Mouse (Mus musculus) heart, adult 2 months (tissue): ENCODE data around the gene Bzw2. TPM values are rescaled to one million over a fixed set of nuclear protein-coding genes. Genes with fewer than 3 reads are reported as not detected.

Experiments used
- DNase-seq, 2 experiments: peaks; one replicate each; pipeline ENCODE4 v3.0.0; 2021
- H3K27ac ChIP-seq: fragments of 200-600 bp; 2 replicates; pipeline ENCODE4 v1.8.1; 2022
- H3K27me3 ChIP-seq: fragments of 200-500 bp; 2 replicates; pipeline ENCODE4 v1.6.1; 2012; ENCODE audit warnings: mild to moderate bottlenecking, low read length, inconsistent platforms, mixed read lengths; ENCODE audit not compliant: control insufficient read depth, insufficient read depth
- H3K36me3 ChIP-seq: fragments of 200-500 bp; 2 replicates; pipeline ENCODE4 v1.6.1; 2012; ENCODE audit warnings: low read length, inconsistent platforms; ENCODE audit not compliant: control insufficient read depth, insufficient read depth
- H3K4me1 ChIP-seq: fragments of 200-500 bp; 2 replicates; pipeline ENCODE4 v1.6.1; 2011; ENCODE audit warnings: low read length; ENCODE audit not compliant: control insufficient read depth, insufficient read depth
- H3K4me3 ChIP-seq: fragments of 200-600 bp; 2 replicates; pipeline ENCODE4 v1.8.1; 2022
- H3K79me2 ChIP-seq: fragments of 200-500 bp; replicated peaks from 2 replicates; pipeline ENCODE4 v1.6.1; 2012; ENCODE audit warnings: mild to moderate bottlenecking, inconsistent platforms, low read length, moderate library complexity, mixed read lengths; ENCODE audit not compliant: control insufficient read depth, insufficient read depth
- H3K9ac ChIP-seq: fragments of 200-500 bp; 2 replicates; pipeline ENCODE4 v1.6.1; 2012; ENCODE audit warnings: low read depth, mild to moderate bottlenecking, control low read depth, inconsistent platforms, low read length, mixed read lengths
- CTCF ChIP-seq: fragments of 200-600 bp; IDR thresholded peaks from 2 replicates; pipeline ENCODE4 v1.8.1; 2022; ENCODE audit warnings: antibody characterized with exemption, mild to moderate bottlenecking, moderate library complexity
- EP300 ChIP-seq: fragments of 200-500 bp; IDR thresholded peaks from 2 replicates; pipeline ENCODE4 v1.6.1; 2011; ENCODE audit warnings: low read depth, low read length, control low read depth; ENCODE audit not compliant: insufficient read depth
- POLR2A ChIP-seq: fragments of 200-500 bp; IDR thresholded peaks from 2 replicates; pipeline ENCODE4 v1.6.1; 2011; ENCODE audit warnings: mild to moderate bottlenecking, low read depth, low read length, control low read depth; ENCODE audit not compliant: insufficient read depth
- WGBS: fragments of 180-500 bp; shearing (Covaris S2); methylation state at CpG from one replicate; pipeline ENCODE4 v1.1.7; 2018; 5-methylcytosine and 5-hydroxymethylcytosine counted together
- intact Hi-C: fragments of 180-260 bp; cut with DNase I; formaldehyde crosslinking; loops from one replicate; pipeline ENCODE4 v1.15.1; 2025
- polyA plus RNA-seq: library from polyadenylated mRNA; depleted of rRNA; stranded (reverse); fragments of >200 nt; gene quantifications from 2 replicates; pipeline ENCODE4 v1.2.3, GENCODE M21; 2012
- total RNA-seq, 2 experiments: library from RNA; stranded (reverse); gene quantifications; 2 replicates each; pipeline ENCODE4 v1.2.3; 2021

Bzw2 gene
- total and polyA plus RNA-seq, 3 experiments = 67.3 to 199 (median 175) TPM

DNA sequence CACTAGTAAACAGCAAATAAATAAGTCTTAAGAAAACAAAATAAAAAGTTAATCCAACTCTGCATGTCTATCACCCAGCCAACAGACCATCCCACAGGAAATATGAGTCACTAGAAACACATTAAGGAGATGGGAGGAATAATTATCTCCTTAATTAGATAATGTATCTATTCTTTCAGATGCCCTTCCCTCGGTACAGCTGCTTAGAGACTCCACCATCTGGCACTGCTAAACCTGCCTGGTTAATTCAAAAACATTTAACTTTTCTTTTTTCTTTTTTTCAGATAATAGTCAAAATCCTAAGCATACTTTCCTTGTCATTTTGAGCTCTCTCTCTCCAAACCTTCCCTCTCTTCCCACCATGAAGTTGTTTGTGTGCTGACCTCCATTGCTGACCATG, 92.0 kb downstream of the Bzw2 start:
- WGBS = 57% methylated on average over 1 of the region's 1 CpGs
- Histone ChIP-seq H3K27me3 (no peaks in the 10 kb centered on the region), H3K4me3 (no peak overlapping the region), H3K9ac (no peak overlapping the region), H3K36me3 (no peaks in the 10 kb centered on the region), H3K27ac (no peak overlapping the region), H3K79me2 (no peaks in the 10 kb centered on the region), H3K4me1 (no peaks in the 10 kb centered on the region)
- intact Hi-C loops = no loop called here
- DNase-seq = no peak
- TF ChIP-seq POLR2A = no peak
- TF ChIP-seq CTCF = no peak
- no peak for TF ChIP-seq EP300

DNA sequence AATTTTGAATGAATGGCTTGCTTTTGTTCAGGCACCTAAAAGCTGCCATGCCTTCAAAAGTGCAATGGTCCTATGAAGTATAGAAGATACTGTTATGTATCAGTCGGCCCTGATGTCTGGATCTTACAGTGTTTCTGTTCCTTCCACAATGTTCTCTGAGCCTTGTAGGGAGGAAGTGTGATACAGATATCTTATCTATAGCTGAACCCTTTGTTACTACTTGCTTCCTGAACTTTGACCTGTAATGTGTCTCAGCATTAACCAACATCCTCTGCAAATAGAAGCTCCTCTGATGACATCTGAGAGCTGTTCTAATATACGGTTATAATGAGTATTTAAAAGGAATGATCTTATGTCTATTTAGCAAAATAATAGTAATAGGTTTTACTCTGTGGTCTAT, 100.2 kb downstream of the Bzw2 start:
- Histone ChIP-seq H3K9ac (no peak overlapping the region), H3K79me2 (no peaks in the 10 kb centered on the region), H3K36me3 (no peaks in the 10 kb centered on the region), H3K4me1 (no peaks in the 10 kb centered on the region), H3K4me3 (no peak overlapping the region), H3K27ac (no peak overlapping the region), H3K27me3 (no peaks in the 10 kb centered on the region)
- 41% methylated on average over 2 of the region's 2 CpGs for WGBS
- TF ChIP-seq EP300 (no peak), POLR2A (no peak), CTCF (no peak)
- intact Hi-C loops = no loop called here
- DNase-seq = no peak

DNA sequence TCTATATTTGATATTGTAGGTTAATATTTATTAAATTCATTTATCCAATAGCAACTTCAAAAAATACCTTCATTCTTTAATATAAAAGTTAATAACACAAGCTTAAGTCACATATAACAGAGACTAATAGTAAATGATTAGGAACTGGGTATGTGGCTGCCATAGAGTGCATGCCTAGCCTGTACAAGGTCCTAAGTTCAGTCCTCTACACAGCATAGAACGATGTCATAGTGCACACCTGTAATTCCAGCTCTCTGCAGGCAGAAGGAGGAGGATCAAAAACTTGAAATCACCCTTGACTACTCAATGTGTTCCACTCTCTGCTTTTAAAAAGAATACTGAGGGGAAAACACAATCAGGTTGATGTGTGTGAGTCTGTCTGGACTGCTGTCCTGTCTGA, 107.6 kb downstream of the Bzw2 start:
- 90% methylated on average over 1 of the region's 1 CpGs for WGBS
- Histone ChIP-seq H3K9ac (no peak overlapping the region), H3K79me2 (no peaks in the 10 kb centered on the region), H3K27ac (no peak overlapping the region), H3K4me3 (no peak overlapping the region), H3K27me3 (no peaks in the 10 kb centered on the region), H3K4me1 (no peaks in the 10 kb centered on the region), H3K36me3 (no peaks in the 10 kb centered on the region)
- DNase-seq = no peak
- intact Hi-C loops = no loop called here
- TF ChIP-seq POLR2A (no peak), EP300 (no peak), CTCF (no peak)

DNA sequence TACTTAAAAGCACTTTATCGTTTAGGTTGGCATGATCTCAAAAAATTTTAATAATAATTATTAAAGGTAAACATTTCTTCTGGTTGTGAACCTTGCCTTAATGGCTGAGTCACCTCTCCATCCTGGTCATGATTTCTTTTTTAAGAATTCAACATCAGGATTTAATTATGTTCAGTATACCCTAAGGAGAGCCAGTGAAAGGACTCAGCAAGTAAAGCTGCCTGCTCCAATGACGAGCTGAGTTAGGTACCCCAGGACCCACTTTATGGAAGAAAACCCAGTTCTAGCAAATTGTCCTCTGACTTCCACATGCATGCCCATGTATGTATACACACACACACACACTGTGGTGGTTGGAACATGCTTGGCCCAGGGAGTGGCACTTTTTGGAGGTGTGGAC, 110.3 kb downstream of the Bzw2 start:
- Histone ChIP-seq H3K27ac (no peak overlapping the region), H3K79me2 (no peaks in the 10 kb centered on the region), H3K36me3 (no peaks in the 10 kb centered on the region), H3K9ac (no peak overlapping the region), H3K27me3 (no peaks in the 10 kb centered on the region), H3K4me3 (no peak overlapping the region), H3K4me1 (no peaks in the 10 kb centered on the region)
- WGBS = 86% methylated on average over 2 of the region's 2 CpGs
- TF ChIP-seq EP300 (no peak), CTCF (no peak), POLR2A (no peak)
- intact Hi-C loops = loop anchor here (10.0 kb wide), 2 partner anchors 337 to 513 kb away; partner anchors contain the start of genes Ahr, D630036H23Rik and Ispd
- DNase-seq = no peak

DNA sequence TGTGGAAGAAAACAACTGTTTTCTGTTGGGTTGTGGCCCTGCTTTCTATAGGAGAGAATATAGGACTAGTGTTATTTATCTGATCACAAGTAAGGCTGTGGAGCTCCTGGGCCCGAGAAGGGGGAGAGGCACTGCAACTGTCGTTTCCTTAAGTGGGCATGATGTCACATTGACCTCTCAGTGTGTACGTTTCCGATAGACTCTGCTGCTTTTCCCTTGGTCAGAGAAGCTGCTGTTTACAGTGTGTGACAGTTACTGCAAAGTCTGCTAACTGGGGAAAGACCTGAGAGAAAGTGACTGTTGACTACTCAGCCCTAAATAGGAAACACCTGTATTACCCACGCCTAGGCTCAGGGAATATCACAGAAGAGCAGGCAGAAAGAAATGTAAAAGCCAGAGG, 111.7 kb downstream of the Bzw2 start:
- WGBS = 22% methylated on average over 5 of the region's 5 CpGs

DNA sequence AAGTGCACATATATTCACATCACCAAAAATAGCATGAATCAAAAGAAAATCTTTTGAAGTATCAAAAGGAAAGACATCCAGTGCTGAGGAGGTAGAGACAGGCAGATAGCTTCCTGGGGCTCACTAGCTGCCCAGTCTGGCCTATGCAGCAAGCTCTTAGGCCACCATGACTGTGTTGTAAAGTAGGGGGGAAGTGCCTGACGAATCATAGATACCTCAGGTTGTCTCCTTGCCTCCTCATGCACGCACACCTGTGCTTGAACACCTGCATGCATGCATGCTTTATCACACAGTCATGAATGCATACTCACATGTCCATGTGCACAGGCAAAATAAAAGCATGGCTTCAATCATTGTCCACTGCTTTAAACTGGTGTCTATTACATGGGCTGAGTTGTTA, 113.2 kb downstream of the Bzw2 start:
- Histone ChIP-seq H3K79me2 (no peaks in the 10 kb centered on the region), H3K4me3 (no peak overlapping the region), H3K36me3 (no peaks in the 10 kb centered on the region), H3K4me1 (no peaks in the 10 kb centered on the region), H3K27ac (no peak overlapping the region), H3K9ac (no peak overlapping the region), H3K27me3 (no peaks in the 10 kb centered on the region)
- 82% methylated on average over 2 of the region's 2 CpGs for WGBS
- no peak for DNase-seq
- intact Hi-C loops = loop anchor here (5.0 to 10.0 kb wide), 4 partner anchors 47 to 510 kb away; partner anchors contain the start of genes Ahr, Ankmy2, Bzw2 and D630036H23Rik
- TF ChIP-seq EP300 = no peak
- TF ChIP-seq POLR2A = no peak
- TF ChIP-seq CTCF = no peak

More for the DNA sequence above, 111.7 kb downstream of the Bzw2 start:
- DNase-seq = no peak
- no peak for TF ChIP-seq CTCF
- Histone ChIP-seq H3K27me3 (no peaks in the 10 kb centered on the region), H3K79me2 (no peaks in the 10 kb centered on the region), H3K36me3 (no peaks in the 10 kb centered on the region), H3K4me1 (no peaks in the 10 kb centered on the region), H3K9ac (no peak overlapping the region), H3K4me3 (no peak overlapping the region), H3K27ac (no peak overlapping the region)
- intact Hi-C loops = loop anchor here (10.0 kb wide), 2 partner anchors 339 to 511 kb away; partner anchors contain the start of genes Ahr, D630036H23Rik and Ispd
